Mouse (Mus musculus) spleen, embryonic (tissue): ENCODE measurements around the gene Gins3.

Experiments
- CTCF ChIA-PET: fragments of 350-600 bp; sonication (Branson Sonifier 250); formaldehyde crosslinking; loops from one replicate; lab custom pipeline; 2022; lab: Charles Lee

The Gins3 gene

DNA sequence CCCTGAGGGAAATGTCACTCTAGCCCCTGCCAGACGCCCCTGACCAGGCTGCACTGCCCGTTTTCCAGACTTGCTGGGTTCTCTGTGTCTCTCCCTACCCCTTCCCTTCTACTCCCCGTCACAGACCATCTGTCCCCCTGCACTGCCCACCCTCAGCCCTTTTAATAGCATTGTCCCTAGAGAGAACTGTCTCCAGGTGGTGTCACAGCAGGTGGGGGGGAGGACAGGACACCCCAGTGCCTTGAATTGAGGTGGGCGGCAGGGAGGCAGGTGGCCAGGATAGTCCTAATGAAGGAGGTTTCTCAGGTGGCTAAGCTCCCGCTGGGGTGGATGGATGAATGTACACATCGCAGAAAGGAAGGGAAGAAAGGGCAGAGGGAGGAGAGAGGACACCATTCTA is 61.4 kb downstream of the Gins3 start:
- CTCF ChIA-PET: no interaction called here
